Mouse (Mus musculus): Measurements from ENCODE around the gene Vmn2r113.
"Not testable (repeated sequence)": the region's sequence is repeated elsewhere in the genome, so short reads cannot be mapped to it uniquely, and the experiment has no call there.

The Vmn2r113 gene

GRCm38 (mm10) chr17:22942684-22943083, at the start of gene Vmn2r113:
Vmn2r113 (plus strand) TSS chr17:22942984.
- not testable (repeated sequence) for DNase-seq (ENCODE audit: low read depth, low spot score)

Measured in WW6 (cell line).